Mouse (Mus musculus): ENCODE data around the gene Hrct1. TPM values are rescaled to one million over a fixed set of nuclear protein-coding genes. Genes with fewer than 3 reads are reported as not detected.

The Hrct1 gene
- polyA plus RNA-seq (2012; rRNA removed) (3.2 and 3.9 TPM in 2 replicates), polyA plus RNA-seq (2014; fragmentation: Nextera tagmentation; extraction: Ambion mirVana) (2.1 and 2.2 TPM in 2 replicates)

GRCm38 (mm10) chr4:43726995-43727394, at the start of gene Hrct1:
Hrct1 (plus strand) TSS chr4:43727188.
- peaks cover 18% of the 10 kb centered on the region for H3K4me1 ChIP-seq (ENCODE audit: control insufficient read depth, insufficient read depth, low read length)
- no peak within 1 kb of the TSS for H3K4me3 ChIP-seq (replicated peaks; ENCODE audit: low read length)
- no peaks in the 10 kb centered on the region for H3K27me3 ChIP-seq (ENCODE audit: control insufficient read depth, insufficient read depth, low read length)
- peak within 1 kb of the TSS; percentile 39; the same call in 1 of the 2 replicates for H3K27ac ChIP-seq (replicated peaks; ENCODE audit: low read depth, low read length)
- no peak within 1 kb of the TSS for H3K9ac ChIP-seq (ENCODE audit: low read depth, low read length, severe bottlenecking)
- no peaks in the 10 kb centered on the region for H3K36me3 ChIP-seq (ENCODE audit: control insufficient read depth, insufficient read depth, low read length)
- peak; percentile 63 for ATAC-seq (ENCODE audit: low FRiP score, low read depth)
- WGBS, result 25% methylated on average over 3 of the region's 3 CpGs
- TF ChIP-seq POLR2A (IDR thresholded peaks at IDR 0.05; ENCODE audit: borderline replicate concordance, extremely low read depth, insufficient read depth, insufficient read length), result no peak
- H3K9me3 ChIP-seq (ENCODE audit: control insufficient read depth, low read length), result no peaks in the 10 kb centered on the region
- no peak within 1 kb of the TSS for H3K4me2 ChIP-seq (replicated peaks; ENCODE audit: low read depth, low read length, severe bottlenecking)
- DNase-seq (ENCODE audit: low spot score), result peak; percentile 76

- H3K9ac ChIP-seq (ENCODE audit: low read depth, low read length, severe bottlenecking), result no peak overlapping the region
- peaks cover 53% of the 10 kb centered on the region for H3K36me3 ChIP-seq (ENCODE audit: control insufficient read depth, insufficient read depth, low read length)
- no peaks in the 10 kb centered on the region for H3K4me1 ChIP-seq (ENCODE audit: control insufficient read depth, insufficient read depth, low read length)
- no peaks in the 10 kb centered on the region for H3K27me3 ChIP-seq (ENCODE audit: control insufficient read depth, insufficient read depth, low read length)
- WGBS, result 92% methylated on average over 6 of the region's 6 CpGs
- ATAC-seq (ENCODE audit: low FRiP score, low read depth), result no peak
- DNase-seq (ENCODE audit: low spot score), result no peak
- no peak overlapping the region for H3K4me2 ChIP-seq (replicated peaks; ENCODE audit: low read depth, low read length, severe bottlenecking)
- H3K27ac ChIP-seq (replicated peaks; ENCODE audit: low read depth, low read length), result no peak overlapping the region
- H3K4me3 ChIP-seq (replicated peaks; ENCODE audit: low read length), result no peak overlapping the region
- no peak for TF ChIP-seq POLR2A (IDR thresholded peaks at IDR 0.05; ENCODE audit: borderline replicate concordance, extremely low read depth, insufficient read depth, insufficient read length)
- H3K9me3 ChIP-seq (ENCODE audit: control insufficient read depth, low read length), result no peaks in the 10 kb centered on the region
Measured at GRCm38 (mm10) chr4:43678541-43678940, 48.4 kb upstream of the Hrct1 start.

- Histone ChIP-seq H3K4me3 (replicated peaks; ENCODE audit: low read length) (no peak overlapping the region), H3K27ac (replicated peaks; ENCODE audit: low read depth, low read length) (no peak overlapping the region), H3K9ac (ENCODE audit: low read depth, low read length, severe bottlenecking) (no peak overlapping the region), H3K36me3 (ENCODE audit: control insufficient read depth, insufficient read depth, low read length) (peaks cover 48% of the 10 kb centered on the region), H3K9me3 (ENCODE audit: control insufficient read depth, low read length) (no peaks in the 10 kb centered on the region), H3K4me2 (replicated peaks; ENCODE audit: low read depth, low read length, severe bottlenecking) (no peak overlapping the region), H3K27me3 (ENCODE audit: control insufficient read depth, insufficient read depth, low read length) (no peaks in the 10 kb centered on the region), H3K4me1 (ENCODE audit: control insufficient read depth, insufficient read depth, low read length) (no peaks in the 10 kb centered on the region)
- DNase-seq (ENCODE audit: low spot score) (no peak), ATAC-seq (ENCODE audit: low FRiP score, low read depth) (no peak)
- 89% methylated on average over 7 of the region's 7 CpGs for WGBS
- no peak for TF ChIP-seq POLR2A (IDR thresholded peaks at IDR 0.05; ENCODE audit: borderline replicate concordance, extremely low read depth, insufficient read depth, insufficient read length)
Measured at GRCm38 (mm10) chr4:43679416-43680043, 47.5 kb upstream of the Hrct1 start.

- no peak overlapping the region for H3K9ac ChIP-seq (ENCODE audit: low read depth, low read length, severe bottlenecking)
- no peak overlapping the region for H3K4me2 ChIP-seq (replicated peaks; ENCODE audit: low read depth, low read length, severe bottlenecking)
- H3K36me3 ChIP-seq (ENCODE audit: control insufficient read depth, insufficient read depth, low read length), result peaks cover 50% of the 10 kb centered on the region
- H3K9me3 ChIP-seq (ENCODE audit: control insufficient read depth, low read length), result no peaks in the 10 kb centered on the region
- ATAC-seq (ENCODE audit: low FRiP score, low read depth), result no peak
- no peak overlapping the region for H3K4me3 ChIP-seq (replicated peaks; ENCODE audit: low read length)
- DNase-seq (ENCODE audit: low spot score), result no peak
- no peak overlapping the region for H3K27ac ChIP-seq (replicated peaks; ENCODE audit: low read depth, low read length)
- no peaks in the 10 kb centered on the region for H3K4me1 ChIP-seq (ENCODE audit: control insufficient read depth, insufficient read depth, low read length)
- TF ChIP-seq POLR2A (IDR thresholded peaks at IDR 0.05; ENCODE audit: borderline replicate concordance, extremely low read depth, insufficient read depth, insufficient read length), result no peak
- H3K27me3 ChIP-seq (ENCODE audit: control insufficient read depth, insufficient read depth, low read length), result no peaks in the 10 kb centered on the region
- 94% methylated on average over 17 of the region's 17 CpGs for WGBS
Measured at GRCm38 (mm10) chr4:43690021-43690420, 37.0 kb upstream of the Hrct1 start.

GRCm38 (mm10) chr4:43691026-43691425, 36.0 kb upstream of the Hrct1 start:
- WGBS, result 80% methylated on average over 5 of the region's 5 CpGs

More at GRCm38 (mm10) chr4:43691026-43691425, 36.0 kb upstream of the Hrct1 start:
- Histone ChIP-seq H3K27ac (replicated peaks; ENCODE audit: low read depth, low read length) (no peak overlapping the region), H3K27me3 (ENCODE audit: control insufficient read depth, insufficient read depth, low read length) (no peaks in the 10 kb centered on the region), H3K9me3 (ENCODE audit: control insufficient read depth, low read length) (no peaks in the 10 kb centered on the region), H3K36me3 (ENCODE audit: control insufficient read depth, insufficient read depth, low read length) (peaks cover 41% of the 10 kb centered on the region), H3K4me1 (ENCODE audit: control insufficient read depth, insufficient read depth, low read length) (0 out of 2 replicates have a peak, but pooled peaks cover 3% of the 10 kb centered on the region), H3K4me2 (replicated peaks; ENCODE audit: low read depth, low read length, severe bottlenecking) (no peak overlapping the region), H3K9ac (ENCODE audit: low read depth, low read length, severe bottlenecking) (no peak overlapping the region), H3K4me3 (replicated peaks; ENCODE audit: low read length) (no peak overlapping the region)
- ATAC-seq (ENCODE audit: low FRiP score, low read depth), result no peak
- no peak for DNase-seq (ENCODE audit: low spot score)
- no peak for TF ChIP-seq POLR2A (IDR thresholded peaks at IDR 0.05; ENCODE audit: borderline replicate concordance, extremely low read depth, insufficient read depth, insufficient read length)
